Mouse (Mus musculus) embryonic facial prominence, embryonic 11.5 days (tissue): ENCODE data around the gene Meis2. TPM values are rescaled to one million over a fixed set of nuclear protein-coding genes. Genes with fewer than 3 reads are reported as not detected.

Experiments used
- ATAC-seq: fragments of 200-750 bp; cut with Nextera tagmentation; replicated peaks from 2 replicates; pipeline ENCODE4 v1.8.0; 2017; ENCODE audit warnings: low read depth; ENCODE audit not compliant: insufficient number of reproducible peaks, low FRiP score, low TSS enrichment
- DNase-seq: peaks from one replicate; pipeline ENCODE4 v3.0.0-alpha.2; 2015; ENCODE audit warnings: low spot score
- H3K27ac ChIP-seq: fragments of 300-500 bp; sonication (generic); replicated peaks from 2 replicates; pipeline ENCODE4 v1.5.1; 2014; ENCODE audit warnings: mild to moderate bottlenecking, low read depth, low read length, control low read depth
- H3K27me3 ChIP-seq: fragments of 300-500 bp; sonication (generic); 2 replicates; pipeline ENCODE4 v1.6.1; 2014; ENCODE audit warnings: mild to moderate bottlenecking, low read length, moderate library complexity, mixed read lengths; ENCODE audit not compliant: control insufficient read depth, insufficient read depth
- H3K36me3 ChIP-seq: fragments of 300-500 bp; sonication (generic); replicated peaks from 2 replicates; pipeline ENCODE4 v1.6.1; 2014; ENCODE audit warnings: low read depth, mild to moderate bottlenecking, low read length, moderate library complexity, mixed read lengths; ENCODE audit not compliant: control insufficient read depth, insufficient read depth
- H3K4me1 ChIP-seq: fragments of 300-500 bp; sonication (generic); 2 replicates; pipeline ENCODE4 v1.6.1; 2014; ENCODE audit warnings: low read length, mixed read lengths; ENCODE audit not compliant: control insufficient read depth, insufficient read depth
- H3K4me2 ChIP-seq: fragments of 300-500 bp; sonication (generic); 2 replicates; pipeline ENCODE4 v1.6.1; 2014; ENCODE audit warnings: low read depth, mild to moderate bottlenecking, control low read depth, low read length, moderate library complexity
- H3K4me3 ChIP-seq: fragments of 300-500 bp; sonication (generic); 2 replicates; pipeline ENCODE4 v1.5.1; 2014; ENCODE audit warnings: low read depth, low read length, control low read depth
- H3K9ac ChIP-seq: fragments of 300-500 bp; sonication (generic); replicated peaks from 2 replicates; pipeline ENCODE4 v1.6.1; 2014; ENCODE audit warnings: mild to moderate bottlenecking, control low read depth, low read length
- H3K9me3 ChIP-seq: fragments of 300-500 bp; sonication (generic); replicated peaks from 2 replicates; pipeline ENCODE4 v1.6.1; 2016; ENCODE audit warnings: mild to moderate bottlenecking, low read length, inconsistent platforms, mixed read lengths; ENCODE audit not compliant: control insufficient read depth
- WGBS: fragments of 180-500 bp; shearing (Covaris S2); extraction: QIAGEN DNeasy Blood & Tissue Kit; methylation state at CpG from one replicate; pipeline ENCODE4 v1.1.7; 2014; 5-methylcytosine and 5-hydroxymethylcytosine counted together
- polyA plus RNA-seq: library from polyadenylated mRNA; unstranded; fragments of >200 nt; fragmentation: Nextera tagmentation; extraction: Ambion mirVana; gene quantifications from 2 replicates; pipeline ENCODE4 v1.2.1, GENCODE M21; 2014

The Meis2 gene
- polyA plus RNA-seq, 1 experiment from 2014 or later: 65.3 TPM

DNA sequence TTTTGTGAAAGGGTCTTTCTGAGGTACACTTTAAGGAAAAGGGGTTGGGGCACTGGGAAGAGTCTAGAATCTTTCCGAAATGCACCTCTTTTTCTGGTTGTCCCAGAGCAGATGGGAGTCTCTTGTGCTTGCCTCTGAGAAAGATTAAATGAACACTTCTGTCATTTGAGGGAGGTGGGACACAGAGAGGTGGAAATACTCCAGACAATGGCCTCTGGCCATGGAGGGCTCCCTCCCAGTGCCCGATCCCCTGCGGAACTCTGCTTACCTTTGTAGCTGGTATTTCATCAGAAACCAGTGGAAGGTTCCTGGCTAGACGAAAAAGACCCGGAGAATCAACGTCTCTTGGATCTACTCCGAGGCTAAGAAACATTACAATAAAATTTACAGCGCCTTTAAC is 207.4 kb downstream of the Meis2 start:
- peaks cover 6% of the 10 kb centered on the region; the same call in 1 of the 2 replicates for H3K27me3 ChIP-seq
- no peak for ATAC-seq
- no peak overlapping the region for H3K4me3 ChIP-seq
- H3K4me1 ChIP-seq: peaks cover 7% of the 10 kb centered on the region
- no peak overlapping the region for H3K27ac ChIP-seq
- no peak overlapping the region for H3K4me2 ChIP-seq
- no peak for DNase-seq
- no peaks in the 10 kb centered on the region for H3K36me3 ChIP-seq
- H3K9ac ChIP-seq: no peak overlapping the region; the same call in 1 of the 2 replicates
- 5% methylated on average over 8 of the region's 8 CpGs for WGBS
- H3K9me3 ChIP-seq: no peaks in the 10 kb centered on the region

DNA sequence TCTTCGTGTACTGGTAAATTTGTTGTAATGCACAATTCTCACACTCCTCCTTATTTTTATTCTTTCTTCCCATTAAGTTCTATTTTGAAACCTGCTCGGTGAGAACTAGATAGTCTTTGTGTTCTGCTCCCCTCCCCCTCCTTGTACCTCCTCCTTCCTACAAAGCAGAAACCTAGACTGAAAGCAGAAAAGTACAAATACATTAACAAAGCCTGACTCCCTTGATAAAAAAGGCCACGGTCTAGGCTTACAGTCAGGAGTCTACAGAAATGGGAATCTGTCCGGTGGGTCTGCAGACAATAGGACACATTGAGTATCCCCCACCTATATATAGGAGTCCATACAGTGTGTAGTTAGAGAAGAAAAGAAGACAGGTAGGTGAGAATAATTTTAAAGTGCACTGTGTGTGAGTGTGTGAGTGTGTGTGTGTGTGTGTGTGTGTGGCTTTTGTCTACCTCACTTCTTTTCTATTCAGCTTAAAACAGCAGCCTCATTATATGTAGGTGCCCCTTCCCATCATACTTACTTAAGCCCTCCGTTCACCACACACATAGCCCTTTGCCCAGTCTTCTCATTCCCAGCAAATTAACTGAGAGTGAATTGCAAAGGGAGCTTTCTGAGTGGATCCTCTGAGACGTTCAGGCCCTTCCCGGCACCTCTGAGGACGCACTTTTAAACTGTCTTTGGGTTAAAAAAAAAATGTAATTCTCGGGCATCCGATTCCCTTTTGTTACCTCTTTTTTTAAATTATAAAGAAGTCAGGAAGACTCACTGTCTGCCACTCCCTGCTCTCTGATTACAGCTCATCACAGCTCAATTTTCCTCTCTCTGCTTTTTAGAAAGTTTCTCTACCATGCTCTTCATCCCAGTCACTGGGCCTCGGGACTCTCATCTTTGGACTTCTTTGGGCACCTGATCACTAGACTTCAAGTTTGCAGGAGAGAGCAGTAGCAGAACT is 208.2 kb downstream of the Meis2 start:
- Histone ChIP-seq H3K27ac (no peak overlapping the region), H3K4me3 (no peak overlapping the region), H3K27me3 (peaks cover 12% of the 10 kb centered on the region), H3K4me2 (peak overlapping the region; percentile 15; the same call in 1 of the 2 replicates), H3K9ac (peak overlapping the region; percentile 13; the same call in 1 of the 2 replicates), H3K4me1 (peaks cover 9% of the 10 kb centered on the region), H3K36me3 (no peaks in the 10 kb centered on the region), H3K9me3 (no peaks in the 10 kb centered on the region)
- DNase-seq (no peak), ATAC-seq (no peak)
- 4% methylated on average over 11 of the region's 11 CpGs for WGBS

- Histone ChIP-seq H3K4me2 (peak overlapping the region; percentile 39), H3K4me1 (peaks cover 9% of the 10 kb centered on the region), H3K27me3 (peaks cover 18% of the 10 kb centered on the region), H3K36me3 (no peaks in the 10 kb centered on the region), H3K27ac (no peak overlapping the region), H3K9me3 (no peaks in the 10 kb centered on the region), H3K4me3 (peak overlapping the region; percentile 7; the same call in 1 of the 2 replicates), H3K9ac (no peak overlapping the region)
- ATAC-seq: no peak
- 1% methylated on average over 13 of the region's 13 CpGs for WGBS
- DNase-seq: no peak
Measured at GRCm38 (mm10) chr2:115856401-115857073, 209.1 kb downstream of the Meis2 start.

DNA sequence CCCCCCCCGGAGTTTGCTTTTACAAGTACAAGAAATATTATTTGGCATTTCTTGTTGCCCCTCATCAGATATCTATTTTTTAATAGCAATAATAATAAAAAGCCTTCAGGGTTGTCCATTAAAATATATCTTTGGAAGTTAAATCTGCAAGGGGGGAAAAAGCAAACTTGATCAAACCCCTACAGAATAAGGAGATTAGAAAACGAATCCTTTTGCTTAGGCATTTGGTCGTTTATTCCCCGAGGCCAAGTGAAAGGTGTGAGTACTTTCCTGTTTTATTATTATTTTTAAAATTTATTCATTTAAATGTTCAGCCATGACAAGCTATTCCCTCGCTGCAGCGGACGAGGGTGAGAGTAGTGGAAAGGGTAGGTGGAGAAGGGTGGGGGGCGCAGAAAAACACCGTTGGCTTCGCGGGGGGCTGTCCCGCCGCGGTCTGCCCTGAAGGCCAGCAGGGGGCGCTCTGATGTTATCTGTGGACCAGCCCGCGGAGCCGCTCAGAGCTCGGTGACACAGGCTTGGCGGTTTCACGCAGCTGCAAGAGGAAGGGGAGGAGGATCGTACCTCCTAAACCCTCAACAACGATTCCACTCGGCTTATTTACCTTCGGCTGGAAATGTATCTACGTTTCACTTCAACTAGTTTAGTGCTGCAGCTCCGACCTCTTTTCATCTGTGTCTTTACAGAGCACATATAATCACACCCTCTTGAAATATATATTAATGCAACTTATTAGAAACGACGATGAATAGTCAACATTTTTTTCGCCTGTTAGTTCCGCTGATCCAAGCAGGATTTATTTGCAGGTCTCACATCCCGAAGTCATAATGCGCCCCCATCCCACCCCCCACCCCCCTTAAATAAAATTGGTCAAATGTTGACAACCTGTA is 209.9 kb downstream of the Meis2 start:
- DNase-seq (peak; percentile 94), ATAC-seq (peak; percentile 37; the same call in 1 of the 2 replicates)
- H3K4me3 ChIP-seq: peak overlapping the region; percentile 7; the same call in 1 of the 2 replicates
- H3K4me1 ChIP-seq: peaks cover 8% of the 10 kb centered on the region
- H3K9ac ChIP-seq: no peak overlapping the region
- no peaks in the 10 kb centered on the region for H3K9me3 ChIP-seq
- WGBS: under 1% methylated on average over 33 of the region's 33 CpGs
- peak overlapping the region; percentile 39 for H3K4me2 ChIP-seq
- no peaks in the 10 kb centered on the region for H3K36me3 ChIP-seq
- no peak overlapping the region for H3K27ac ChIP-seq
- H3K27me3 ChIP-seq: peaks cover 21% of the 10 kb centered on the region

DNA sequence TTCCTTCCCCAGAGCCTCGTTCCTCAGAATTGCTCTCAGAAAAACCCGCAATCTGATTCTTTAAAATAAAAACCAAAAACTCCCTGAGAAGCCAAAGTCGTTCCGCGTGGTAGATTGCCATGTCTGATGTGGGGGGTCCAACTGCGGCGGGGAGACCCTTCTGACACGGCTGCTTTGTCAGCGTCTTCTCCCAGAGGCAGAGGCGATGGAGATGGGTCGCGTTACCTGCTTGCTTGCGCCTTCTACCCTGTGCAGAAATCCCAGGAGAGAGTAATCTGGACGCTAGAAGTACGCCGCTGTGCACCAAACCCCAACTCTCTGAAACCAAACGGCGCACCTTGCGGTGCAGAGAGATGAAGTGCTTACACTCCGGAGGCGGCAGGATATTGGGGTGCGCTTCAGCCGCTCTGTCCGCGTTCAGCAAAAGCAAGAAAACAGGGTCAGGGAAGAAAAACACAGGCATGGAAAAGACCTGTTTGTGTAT is 210.8 kb downstream of the Meis2 start:
- Histone ChIP-seq H3K27ac (no peak overlapping the region), H3K27me3 (peaks cover 21% of the 10 kb centered on the region), H3K4me3 (peak overlapping the region; percentile 7; the same call in 1 of the 2 replicates), H3K36me3 (no peaks in the 10 kb centered on the region), H3K9me3 (no peaks in the 10 kb centered on the region), H3K4me2 (peak overlapping the region; percentile 30), H3K9ac (0 out of 2 replicates have a peak overlapping the region, but pooled peaks have one; percentile 18), H3K4me1 (peaks cover 5% of the 10 kb centered on the region)
- 1% methylated on average over 25 of the region's 25 CpGs for WGBS
- ATAC-seq (no peak), DNase-seq (no peak)

GRCm38 (mm10) chr2:115854007-115854827 is 211.4 kb downstream of the Meis2 start:
- no peak overlapping the region for H3K27ac ChIP-seq
- DNase-seq (no peak), ATAC-seq (no peak)
- H3K4me3 ChIP-seq: no peak overlapping the region
- peaks cover 21% of the 10 kb centered on the region for H3K27me3 ChIP-seq
- H3K36me3 ChIP-seq: no peaks in the 10 kb centered on the region
- H3K4me1 ChIP-seq: peaks cover 2% of the 10 kb centered on the region
- no peak overlapping the region for H3K9ac ChIP-seq
- 5% methylated on average over 14 of the region's 14 CpGs for WGBS
- H3K9me3 ChIP-seq: no peaks in the 10 kb centered on the region
- no peak overlapping the region for H3K4me2 ChIP-seq

GRCm38 (mm10) chr2:115853221-115853620 is 212.4 kb downstream of the Meis2 start:
- Histone ChIP-seq H3K9ac (no peak overlapping the region), H3K4me1 (peaks cover 2% of the 10 kb centered on the region; the same call in 1 of the 2 replicates), H3K27ac (no peak overlapping the region), H3K9me3 (no peaks in the 10 kb centered on the region), H3K36me3 (no peaks in the 10 kb centered on the region), H3K4me3 (no peak overlapping the region), H3K27me3 (peaks cover 21% of the 10 kb centered on the region), H3K4me2 (no peak overlapping the region; the same call in 1 of the 2 replicates)
- DNase-seq (no peak), ATAC-seq (no peak)
- 10% methylated on average over 4 of the region's 4 CpGs for WGBS
